Comparison of ENCODE assay signal across 25 mouse cellular contexts in the genomic region with DNA sequence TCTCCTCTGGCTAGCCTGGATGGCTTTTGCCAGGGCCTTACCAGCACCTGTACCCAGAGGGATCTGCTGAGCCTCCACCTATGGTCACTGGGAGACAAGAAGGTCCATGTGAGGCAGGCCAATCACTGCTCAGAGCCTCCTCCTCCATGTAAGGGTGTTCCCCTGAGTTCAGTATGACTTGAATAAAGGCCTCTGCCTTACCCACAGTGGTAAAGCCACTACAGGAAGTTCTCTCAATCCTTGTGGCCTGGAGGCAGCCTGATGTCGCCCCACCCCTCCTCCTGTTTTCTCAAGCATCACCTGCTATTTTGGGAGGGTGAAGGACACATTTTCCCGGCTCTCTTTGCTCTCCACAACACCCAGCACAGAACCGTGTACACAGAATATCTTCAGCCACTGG. TPM values are rescaled to one million over a fixed set of nuclear protein-coding genes. Genes with fewer than 3 reads are reported as not detected.
"Had no signal": no experiment of that assay in that cellular context is flagged by ENCODE, and none has a peak within 500 bp of the region (broad histone marks: within the 10 kb centered on the region; RNA-seq: fewer than 3 reads in every experiment).

No protein-coding gene starts in this region.

- H3K27ac ChIP-seq: kidney, embryonic 15.5 days; left cerebral cortex, adult 2 months; liver, embryonic 15.5 days; midbrain, embryonic 10.5 days; midbrain, embryonic 13.5 days; neural tube, embryonic 12.5 days; neural tube, embryonic 15.5 days; stomach, postnatal 0 days had no signal

- H3K36me3 ChIP-seq: kidney, embryonic 15.5 days; liver, embryonic 15.5 days; midbrain, embryonic 10.5 days; midbrain, embryonic 13.5 days; neural tube, embryonic 12.5 days; neural tube, embryonic 15.5 days had no signal

- H3K27me3 ChIP-seq: kidney, embryonic 15.5 days; liver, embryonic 15.5 days; midbrain, embryonic 13.5 days; neural tube, embryonic 12.5 days; neural tube, embryonic 15.5 days had no signal

- DNase-seq: kidney, adult 11 months; kidney, adult 8-10 months; kidney, postnatal 10 days; kidney, postnatal 36 days; layer of hippocampus, postnatal 36 days; lung, embryonic 14.5 days; lung, postnatal 36 days; right cerebral cortex, adult 18-20 months; right cerebral cortex, postnatal 14 days; right cerebral cortex, postnatal 4 days had no signal

- H3K9ac ChIP-seq: kidney, embryonic 15.5 days; liver, embryonic 15.5 days; lung, embryonic 14.5 days; midbrain, embryonic 13.5 days; neural tube, embryonic 12.5 days; neural tube, embryonic 15.5 days had no signal

- H3K4me1 ChIP-seq: neural tube, embryonic 15.5 days had no signal

- H3K4me2 ChIP-seq: kidney, embryonic 15.5 days; liver, embryonic 15.5 days; lung, embryonic 14.5 days; midbrain, embryonic 13.5 days; neural tube, embryonic 12.5 days; neural tube, embryonic 15.5 days had no signal

- ATAC-seq: lung, postnatal 0 days; midbrain, embryonic 13.5 days; midbrain, embryonic 16.5 days had no signal

- H3K4me3 ChIP-seq: kidney, embryonic 15.5 days; left cerebral cortex, adult 2 months; liver, embryonic 15.5 days; megakaryocyte, embryonic 14.5 days; midbrain, embryonic 10.5 days; midbrain, embryonic 13.5 days; myocyte; neural tube, embryonic 12.5 days; neural tube, embryonic 15.5 days had no signal

- H3K9me3 ChIP-seq: kidney, embryonic 15.5 days; liver, embryonic 15.5 days; megakaryocyte, embryonic 14.5 days; midbrain, embryonic 10.5 days; midbrain, embryonic 13.5 days; neural tube, embryonic 12.5 days; neural tube, embryonic 15.5 days had no signal

RNA-seq across cellular contexts. Expression of a gene that starts 42.5 kb away (rescaled TPM):
- total RNA-seq: layer of hippocampus, postnatal 36 days; liver, adult 2 months; monocyte, adult 5-6 weeks had no signal
- polyA plus RNA-seq: kidney, embryonic 15.5 days; liver, embryonic 15.5 days; lung, embryonic 14.5 days; lung, postnatal 0 days; stomach, embryonic 14.5 days had no signal
